Mouse (Mus musculus) olfactory bulb, adult 2 months (tissue): ENCODE results near the gene Gm28374.

Experiments
- CTCF ChIP-seq: fragments of 200-500 bp; IDR thresholded peaks from 2 replicates; pipeline ENCODE4 v1.5.1; 2012; ENCODE audit warnings: low read depth, mild to moderate bottlenecking, low read length, moderate library complexity; ENCODE audit not compliant: insufficient read depth
- POLR2A ChIP-seq: fragments of 200-500 bp; IDR thresholded peaks from 2 replicates; pipeline ENCODE4 v1.6.1; 2012; ENCODE audit warnings: mild to moderate bottlenecking, low read depth, low read length, moderate library complexity; ENCODE audit not compliant: insufficient read depth

DNA sequence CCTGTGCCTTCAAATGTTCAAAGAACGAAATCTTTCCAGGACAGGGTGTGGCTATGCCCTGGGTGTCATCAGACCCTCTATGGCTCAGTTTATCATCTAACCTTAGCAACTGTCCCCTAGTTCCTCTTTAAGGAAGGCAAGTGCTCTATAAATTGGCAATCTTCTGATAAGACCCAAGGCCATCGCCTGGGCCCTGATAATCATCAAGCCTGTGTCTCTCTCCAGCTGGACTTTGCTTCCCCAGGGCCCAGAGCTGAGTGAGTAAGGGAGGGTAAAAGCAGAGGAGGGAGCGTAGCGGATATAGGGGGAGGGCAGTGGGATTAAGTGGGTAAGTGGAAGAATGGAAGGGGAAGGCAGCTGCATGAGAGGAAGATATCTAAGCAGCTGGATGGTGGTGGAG, 22.4 kb upstream of the Gm28374 start:
- no peak for TF ChIP-seq CTCF
- TF ChIP-seq POLR2A, result no peak
